Mouse (Mus musculus) heart, adult 2 months (tissue): ENCODE results near the gene Selenon. TPM values are rescaled to one million over a fixed set of nuclear protein-coding genes. Genes with fewer than 3 reads are reported as not detected.

ENCODE experiments used
- DNase-seq, 2 experiments: peaks; one replicate each; pipeline ENCODE4 v3.0.0; 2021
- H3K27ac ChIP-seq: fragments of 200-600 bp; 2 replicates; pipeline ENCODE4 v1.8.1; 2022
- H3K27me3 ChIP-seq: fragments of 200-500 bp; 2 replicates; pipeline ENCODE4 v1.6.1; 2012; ENCODE audit warnings: mild to moderate bottlenecking, low read length, inconsistent platforms, mixed read lengths; ENCODE audit not compliant: control insufficient read depth, insufficient read depth
- H3K36me3 ChIP-seq: fragments of 200-500 bp; 2 replicates; pipeline ENCODE4 v1.6.1; 2012; ENCODE audit warnings: low read length, inconsistent platforms; ENCODE audit not compliant: control insufficient read depth, insufficient read depth
- H3K4me1 ChIP-seq: fragments of 200-500 bp; 2 replicates; pipeline ENCODE4 v1.6.1; 2011; ENCODE audit warnings: low read length; ENCODE audit not compliant: control insufficient read depth, insufficient read depth
- H3K4me3 ChIP-seq: fragments of 200-600 bp; 2 replicates; pipeline ENCODE4 v1.8.1; 2022
- H3K79me2 ChIP-seq: fragments of 200-500 bp; replicated peaks from 2 replicates; pipeline ENCODE4 v1.6.1; 2012; ENCODE audit warnings: mild to moderate bottlenecking, inconsistent platforms, low read length, moderate library complexity, mixed read lengths; ENCODE audit not compliant: control insufficient read depth, insufficient read depth
- H3K9ac ChIP-seq: fragments of 200-500 bp; 2 replicates; pipeline ENCODE4 v1.6.1; 2012; ENCODE audit warnings: low read depth, mild to moderate bottlenecking, control low read depth, inconsistent platforms, low read length, mixed read lengths
- CTCF ChIP-seq: fragments of 200-600 bp; IDR thresholded peaks from 2 replicates; pipeline ENCODE4 v1.8.1; 2022; ENCODE audit warnings: antibody characterized with exemption, mild to moderate bottlenecking, moderate library complexity
- EP300 ChIP-seq: fragments of 200-500 bp; IDR thresholded peaks from 2 replicates; pipeline ENCODE4 v1.6.1; 2011; ENCODE audit warnings: low read depth, low read length, control low read depth; ENCODE audit not compliant: insufficient read depth
- POLR2A ChIP-seq: fragments of 200-500 bp; IDR thresholded peaks from 2 replicates; pipeline ENCODE4 v1.6.1; 2011; ENCODE audit warnings: mild to moderate bottlenecking, low read depth, low read length, control low read depth; ENCODE audit not compliant: insufficient read depth
- WGBS: fragments of 180-500 bp; shearing (Covaris S2); methylation state at CpG from one replicate; pipeline ENCODE4 v1.1.7; 2018; 5-methylcytosine and 5-hydroxymethylcytosine counted together
- intact Hi-C: fragments of 180-260 bp; cut with DNase I; formaldehyde crosslinking; loops from one replicate; pipeline ENCODE4 v1.15.1; 2025
- polyA plus RNA-seq: library from polyadenylated mRNA; depleted of rRNA; stranded (reverse); fragments of >200 nt; gene quantifications from 2 replicates; pipeline ENCODE4 v1.2.3, GENCODE M21; 2012
- total RNA-seq, 2 experiments: library from RNA; stranded (reverse); gene quantifications; 2 replicates each; pipeline ENCODE4 v1.2.3; 2021

Selenon gene
- total and polyA plus RNA-seq, 3 experiments, result 18.6 to 22.5 (median 19.9) TPM

- Histone ChIP-seq H3K27ac (no peak overlapping the region), H3K27me3 (no peaks in the 10 kb centered on the region), H3K36me3 (peaks cover 3% of the 10 kb centered on the region), H3K4me1 (no peaks in the 10 kb centered on the region), H3K79me2 (no peaks in the 10 kb centered on the region), H3K9ac (no peak overlapping the region), H3K4me3 (no peak overlapping the region)
- TF ChIP-seq POLR2A (no peak), CTCF (no peak), EP300 (no peak)
- DNase-seq, result no peak
- intact Hi-C loops, result no loop called here
- WGBS, result 77% methylated on average over 5 of the region's 5 CpGs
Observed at GRCm38 (mm10) chr4:134525806-134526205, 26.2 kb downstream of the Selenon start.

GRCm38 (mm10) chr4:134523447-134523846 lies 28.5 kb downstream of the Selenon start:
- DNase-seq, result no peak
- H3K36me3 ChIP-seq, result peaks cover 2% of the 10 kb centered on the region
- no peaks in the 10 kb centered on the region for H3K4me1 ChIP-seq
- no peak for TF ChIP-seq CTCF
- no peak overlapping the region for H3K9ac ChIP-seq
- H3K79me2 ChIP-seq, result no peaks in the 10 kb centered on the region
- intact Hi-C loops, result no loop called here
- no peaks in the 10 kb centered on the region for H3K27me3 ChIP-seq
- whole genome bisulfite sequencing, result 77% methylated on average over 4 of the region's 4 CpGs
- no peak overlapping the region for H3K27ac ChIP-seq
- H3K4me3 ChIP-seq, result no peak overlapping the region

- Histone ChIP-seq H3K79me2 (no peaks in the 10 kb centered on the region), H3K27ac (no peak overlapping the region), H3K4me3 (no peak overlapping the region), H3K4me1 (peaks cover 6% of the 10 kb centered on the region), H3K36me3 (no peaks in the 10 kb centered on the region; the same call in 1 of the 2 replicates), H3K27me3 (no peaks in the 10 kb centered on the region), H3K9ac (no peak overlapping the region)
- DNase-seq, result no peak
- no peak for TF ChIP-seq EP300
- no peak for TF ChIP-seq CTCF
- no peak for TF ChIP-seq POLR2A
- intact Hi-C loops, result no loop called here
Observed at GRCm38 (mm10) chr4:134519281-134519680, 32.7 kb downstream of the Selenon start.

DNA sequence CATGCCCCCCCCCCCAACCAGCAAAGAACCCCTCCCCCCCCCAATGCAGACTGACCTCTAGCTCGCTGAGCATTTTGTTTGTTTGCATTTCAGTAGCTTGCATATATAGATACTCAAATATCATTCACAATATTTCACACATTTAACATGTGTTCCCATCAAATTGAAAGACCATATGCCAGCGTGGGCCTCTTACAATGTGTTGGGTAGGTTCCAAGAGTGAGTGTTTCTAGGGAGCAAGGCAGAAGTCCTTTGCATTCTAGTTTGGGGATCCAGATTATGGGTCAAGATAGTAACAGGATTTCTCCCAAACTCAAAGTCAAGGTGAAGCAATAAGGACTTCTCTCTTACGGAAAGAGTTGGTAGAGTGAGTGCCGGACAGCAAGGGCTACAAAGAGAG lies 33.4 kb downstream of the Selenon start:
- Histone ChIP-seq H3K27ac (no peak overlapping the region), H3K4me1 (peaks cover 6% of the 10 kb centered on the region), H3K4me3 (no peak overlapping the region), H3K79me2 (no peaks in the 10 kb centered on the region), H3K9ac (no peak overlapping the region), H3K36me3 (no peaks in the 10 kb centered on the region; the same call in 1 of the 2 replicates), H3K27me3 (no peaks in the 10 kb centered on the region)
- DNase-seq, result no peak
- TF ChIP-seq POLR2A (no peak), EP300 (no peak)
- intact Hi-C loops, result no loop called here
- 74% methylated on average over 4 of the region's 4 CpGs for WGBS

DNA sequence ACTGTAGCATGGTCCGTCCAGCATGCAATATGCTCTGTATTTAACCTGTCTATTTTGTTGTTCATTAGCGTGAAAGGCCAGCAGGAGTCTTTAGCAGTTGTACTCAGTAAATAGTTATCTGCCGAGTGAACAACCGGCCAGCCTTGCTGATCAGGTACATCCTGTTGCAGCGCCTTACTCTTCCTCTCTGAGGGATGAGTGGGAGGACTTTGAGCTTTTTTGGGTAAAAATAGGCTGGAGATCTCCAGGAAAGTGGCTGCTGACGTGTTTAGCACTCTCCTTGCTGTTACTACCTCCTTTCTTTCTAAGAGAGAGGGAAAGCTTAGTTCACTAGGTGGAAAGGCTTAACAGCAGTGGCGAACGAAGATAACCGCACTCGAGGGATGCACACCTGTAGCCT lies 34.2 kb downstream of the Selenon start:
- intact Hi-C loops, result no loop called here
- Histone ChIP-seq H3K9ac (no peak overlapping the region), H3K4me3 (no peak overlapping the region)

GRCm38 (mm10) chr4:134516981-134517380 lies 35.0 kb downstream of the Selenon start:
- Histone ChIP-seq H3K79me2 (no peaks in the 10 kb centered on the region), H3K9ac (no peak overlapping the region), H3K27me3 (no peaks in the 10 kb centered on the region), H3K4me3 (peak overlapping the region; percentile 27; the same call in 1 of the 2 replicates), H3K27ac (peak overlapping the region; percentile 87), H3K4me1 (peaks cover 6% of the 10 kb centered on the region), H3K36me3 (no peaks in the 10 kb centered on the region; the same call in 1 of the 2 replicates)
- DNase-seq, result peak; percentile 52 to 73
- 19% methylated on average over 8 of the region's 8 CpGs for WGBS
- intact Hi-C loops, result no loop called here
- TF ChIP-seq EP300, result 0 out of 2 replicates have a peak, but pooled peaks have one; percentile 10
- TF ChIP-seq POLR2A, result no peak

More for the DNA sequence above, 34.2 kb downstream of the Selenon start:
- H3K27ac ChIP-seq, result peak overlapping the region; percentile 87
- no peaks in the 10 kb centered on the region; the same call in 1 of the 2 replicates for H3K36me3 ChIP-seq
- peaks cover 6% of the 10 kb centered on the region for H3K4me1 ChIP-seq
- no peaks in the 10 kb centered on the region for H3K79me2 ChIP-seq
- WGBS, result 66% methylated on average over 10 of the region's 10 CpGs
- no peak for DNase-seq
- no peaks in the 10 kb centered on the region for H3K27me3 ChIP-seq
- TF ChIP-seq EP300 (no peak), POLR2A (no peak), CTCF (no peak)

- intact Hi-C loops, result no loop called here
- no peaks in the 10 kb centered on the region; the same call in 1 of the 2 replicates for H3K36me3 ChIP-seq
- H3K4me3 ChIP-seq, result no peak overlapping the region; the same call in 1 of the 2 replicates
- H3K27ac ChIP-seq, result peak overlapping the region; percentile 87
- WGBS, result 74% methylated on average over 7 of the region's 7 CpGs
- TF ChIP-seq CTCF, result no peak
- no peak for TF ChIP-seq POLR2A
- TF ChIP-seq EP300, result no peak
- H3K27me3 ChIP-seq, result no peaks in the 10 kb centered on the region
- DNase-seq, result no peak
- peaks cover 6% of the 10 kb centered on the region for H3K4me1 ChIP-seq
- no peaks in the 10 kb centered on the region for H3K79me2 ChIP-seq
- H3K9ac ChIP-seq, result no peak overlapping the region
Observed at GRCm38 (mm10) chr4:134515614-134516013, 36.4 kb downstream of the Selenon start.
